Mouse (Mus musculus) stomach, embryonic 14.5 days (tissue): ENCODE measurements around the gene Tfap2c. TPM values are rescaled to one million over a fixed set of nuclear protein-coding genes. Genes with fewer than 3 reads are reported as not detected.

Experiments
- ATAC-seq: fragments of 200-750 bp; cut with Nextera tagmentation; 2 replicates; pipeline ENCODE4 v1.8.0; 2017; ENCODE audit warnings: low read depth, moderate TSS enrichment; ENCODE audit not compliant: insufficient number of reproducible peaks, insufficient read depth, low FRiP score
- H3K27ac ChIP-seq: fragments of 300-500 bp; sonication (generic); 2 replicates; pipeline ENCODE4 v1.5.1; 2014; ENCODE audit warnings: mild to moderate bottlenecking, low read length, moderate library complexity, mixed read lengths
- H3K27me3 ChIP-seq: fragments of 300-500 bp; sonication (generic); 2 replicates; pipeline ENCODE4 v1.6.1; 2014; ENCODE audit warnings: low read length, control low read depth, mixed read lengths; ENCODE audit not compliant: control insufficient read depth, insufficient read depth
- H3K36me3 ChIP-seq: fragments of 300-500 bp; sonication (generic); 2 replicates; pipeline ENCODE4 v1.6.1; 2014; ENCODE audit warnings: mild to moderate bottlenecking, control low read depth, low read length, moderate library complexity, mixed read lengths; ENCODE audit not compliant: control insufficient read depth, insufficient read depth
- H3K4me1 ChIP-seq: fragments of 300-500 bp; sonication (generic); 2 replicates; pipeline ENCODE4 v1.6.1; 2014; ENCODE audit warnings: low read length, control low read depth, mixed read lengths; ENCODE audit not compliant: control insufficient read depth, insufficient read depth
- H3K4me2 ChIP-seq: fragments of 300-500 bp; sonication (generic); replicated peaks from 2 replicates; pipeline ENCODE4 v1.6.1; 2014; ENCODE audit warnings: low read depth, low read length, control low read depth
- H3K4me3 ChIP-seq: fragments of 300-500 bp; sonication (generic); 2 replicates; pipeline ENCODE4 v1.5.1; 2014; ENCODE audit warnings: low read depth, low read length, control low read depth
- H3K9ac ChIP-seq: fragments of 300-500 bp; sonication (generic); replicated peaks from 2 replicates; pipeline ENCODE4 v1.6.1; 2014; ENCODE audit warnings: low read depth, mild to moderate bottlenecking, control low read depth, low read length, moderate library complexity, mixed read lengths
- H3K9me3 ChIP-seq: fragments of 300-500 bp; sonication (generic); 2 replicates; pipeline ENCODE4 v1.6.1; 2016; ENCODE audit warnings: low read depth, low read length, control low read depth; ENCODE audit not compliant: control insufficient read depth
- WGBS: fragments of 180-500 bp; shearing (Covaris S2); extraction: QIAGEN DNeasy Blood & Tissue Kit; methylation state at CpG from one replicate; pipeline ENCODE4 v1.1.7; 2014; 5-methylcytosine and 5-hydroxymethylcytosine counted together
- polyA plus RNA-seq: library from polyadenylated mRNA; unstranded; fragments of >200 nt; fragmentation: Nextera tagmentation; extraction: Ambion mirVana; gene quantifications from 2 replicates; pipeline ENCODE4 v1.2.1, GENCODE M21; 2014

Tfap2c gene
- polyA plus RNA-seq: 5.6 TPM in 2 replicates

DNA sequence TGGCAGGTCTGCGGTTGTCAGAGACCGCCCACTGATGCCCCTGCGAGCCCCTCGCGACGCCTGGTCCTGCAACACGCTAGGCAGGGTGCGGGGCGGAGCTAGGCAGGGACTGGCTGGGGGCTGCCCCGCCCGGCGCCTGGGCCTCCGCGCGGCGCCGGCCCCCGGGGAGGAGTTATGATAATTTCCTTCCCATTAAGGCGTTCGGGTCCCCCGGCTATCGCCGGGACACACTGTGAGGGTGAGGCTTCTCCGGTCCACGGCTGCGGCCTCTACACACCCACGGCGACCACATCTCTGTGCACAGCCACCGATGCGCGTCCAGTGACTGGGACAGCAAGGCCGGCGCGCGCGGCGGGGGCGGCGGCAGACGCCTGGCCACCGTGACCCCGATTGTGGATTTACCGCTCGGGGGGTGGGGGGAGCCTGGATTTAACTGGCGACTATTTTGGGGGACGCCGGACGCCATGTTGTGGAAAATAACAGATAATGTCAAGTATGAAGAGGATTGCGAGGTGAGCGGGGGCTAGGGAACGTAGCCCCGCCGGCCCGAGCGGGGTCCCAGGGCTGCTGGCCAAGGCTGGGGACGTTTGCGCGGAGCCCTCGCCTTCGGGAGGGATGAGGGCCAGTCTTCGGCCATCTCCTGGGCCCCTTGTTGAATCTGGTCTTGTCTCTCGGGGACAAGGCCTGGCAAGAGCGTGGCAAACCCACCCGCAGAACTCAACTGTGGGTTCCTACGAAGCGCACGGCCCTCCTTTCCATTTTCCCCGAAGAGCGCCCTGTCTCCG is at the start of gene Tfap2c:
Tfap2c (plus strand) TSS at position 223 of the 785 bp plus-strand sequence.
- H3K9ac ChIP-seq: 0 out of 2 replicates have a peak within 1 kb of the TSS, but pooled peaks have one; percentile 18
- under 1% methylated on average over 65 of the region's 70 CpGs for WGBS
- peak; percentile 68 for ATAC-seq
- peak within 1 kb of the TSS; percentile 53 for H3K4me2 ChIP-seq
- peaks cover 79% of the 10 kb centered on the region for H3K27me3 ChIP-seq
- peak within 1 kb of the TSS; percentile 31 for H3K4me3 ChIP-seq
- H3K27ac ChIP-seq: no peak within 1 kb of the TSS
- no peaks in the 10 kb centered on the region for H3K36me3 ChIP-seq
- H3K9me3 ChIP-seq: no peaks in the 10 kb centered on the region
- peaks cover 11% of the 10 kb centered on the region; the same call in 1 of the 2 replicates for H3K4me1 ChIP-seq

DNA sequence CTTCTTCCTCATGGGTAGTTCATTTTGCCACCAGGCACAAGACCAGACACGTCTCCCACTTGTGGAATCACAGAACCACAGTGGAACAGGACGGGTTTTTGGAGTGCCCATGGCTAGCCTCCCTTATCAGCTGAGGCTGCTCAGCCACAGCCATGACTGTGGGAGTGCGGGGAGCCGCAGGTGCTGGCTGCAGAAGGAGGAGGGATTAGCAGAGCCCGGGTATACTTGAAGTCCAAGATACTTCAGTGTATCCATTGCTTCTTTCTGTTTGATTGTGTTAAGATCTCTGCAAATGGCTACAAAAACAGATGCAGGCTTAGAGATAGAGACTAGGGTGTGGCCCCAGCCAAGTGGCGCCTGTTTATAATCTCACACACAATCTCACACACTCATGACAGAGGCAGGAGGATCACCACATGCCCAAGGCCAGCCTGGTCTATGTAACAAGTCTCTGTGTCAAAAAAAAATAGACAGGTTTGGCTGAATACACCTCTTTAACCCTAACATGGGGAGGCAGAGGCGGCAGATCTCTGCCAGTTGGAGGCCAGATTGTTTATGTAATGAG is 48.6 kb upstream of the Tfap2c start:
- WGBS: 29% methylated on average over 7 of the region's 7 CpGs

DNA sequence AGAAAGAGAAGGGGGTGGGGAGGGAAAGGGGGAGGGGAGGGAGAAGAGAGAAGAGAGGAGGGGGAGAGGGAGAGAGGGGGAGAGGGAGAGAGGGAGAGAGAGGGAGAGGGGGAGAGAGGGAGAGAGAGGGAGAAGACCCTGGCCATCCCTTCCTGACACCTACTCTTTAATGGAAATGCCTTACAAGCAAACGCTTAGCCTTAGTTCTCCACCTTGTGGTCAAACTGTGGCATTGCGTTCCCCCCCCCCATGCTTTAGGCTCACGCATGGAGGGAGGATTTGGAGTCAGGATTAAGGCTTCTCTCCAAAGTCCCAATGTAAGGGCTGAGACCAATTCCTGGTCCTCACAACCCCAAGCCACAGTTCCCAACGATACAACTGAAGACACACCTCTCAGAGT is 48.1 kb upstream of the Tfap2c start:
- Histone ChIP-seq H3K27me3 (no peaks in the 10 kb centered on the region), H3K36me3 (no peaks in the 10 kb centered on the region), H3K4me3 (no peak overlapping the region), H3K4me1 (peaks cover 6% of the 10 kb centered on the region; the same call in 1 of the 2 replicates), H3K9me3 (no peaks in the 10 kb centered on the region), H3K4me2 (no peak overlapping the region), H3K27ac (no peak overlapping the region), H3K9ac (no peak overlapping the region)
- 13% methylated on average over 4 of the region's 4 CpGs for WGBS
- no peak for ATAC-seq

More for the DNA sequence above, 48.6 kb upstream of the Tfap2c start:
- Histone ChIP-seq H3K4me1 (peaks cover 6% of the 10 kb centered on the region; the same call in 1 of the 2 replicates), H3K4me2 (no peak overlapping the region), H3K36me3 (no peaks in the 10 kb centered on the region), H3K4me3 (no peak overlapping the region), H3K27me3 (no peaks in the 10 kb centered on the region), H3K27ac (no peak overlapping the region), H3K9me3 (no peaks in the 10 kb centered on the region), H3K9ac (no peak overlapping the region)
- ATAC-seq: no peak

DNA sequence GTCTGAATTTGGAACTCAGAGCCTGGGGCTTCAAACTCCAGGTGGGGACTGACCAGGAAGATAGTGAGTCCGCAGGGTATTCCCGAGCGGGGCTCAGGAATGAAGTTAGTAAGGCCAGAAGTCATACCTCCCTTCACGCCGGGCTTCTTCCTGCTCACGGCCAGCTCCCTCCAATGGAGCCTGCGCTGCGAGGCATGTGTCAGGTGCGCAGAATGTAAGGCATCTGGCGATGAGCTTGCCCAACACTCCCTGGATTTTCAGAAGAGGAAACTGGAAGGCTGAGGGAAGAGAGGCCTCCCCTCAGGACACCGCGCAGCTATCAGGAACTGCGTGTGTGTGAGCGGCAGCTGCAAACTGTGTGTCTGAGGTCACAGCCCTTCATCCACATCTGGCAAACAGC is 47.2 kb upstream of the Tfap2c start:
- H3K4me1 ChIP-seq: peaks cover 6% of the 10 kb centered on the region; the same call in 1 of the 2 replicates
- no peak for ATAC-seq
- H3K4me2 ChIP-seq: no peak overlapping the region
- WGBS: 60% methylated on average over 14 of the region's 14 CpGs
- no peaks in the 10 kb centered on the region for H3K27me3 ChIP-seq
- H3K9ac ChIP-seq: no peak overlapping the region
- H3K36me3 ChIP-seq: no peaks in the 10 kb centered on the region
- H3K9me3 ChIP-seq: no peaks in the 10 kb centered on the region
- no peak overlapping the region for H3K27ac ChIP-seq
- no peak overlapping the region for H3K4me3 ChIP-seq

DNA sequence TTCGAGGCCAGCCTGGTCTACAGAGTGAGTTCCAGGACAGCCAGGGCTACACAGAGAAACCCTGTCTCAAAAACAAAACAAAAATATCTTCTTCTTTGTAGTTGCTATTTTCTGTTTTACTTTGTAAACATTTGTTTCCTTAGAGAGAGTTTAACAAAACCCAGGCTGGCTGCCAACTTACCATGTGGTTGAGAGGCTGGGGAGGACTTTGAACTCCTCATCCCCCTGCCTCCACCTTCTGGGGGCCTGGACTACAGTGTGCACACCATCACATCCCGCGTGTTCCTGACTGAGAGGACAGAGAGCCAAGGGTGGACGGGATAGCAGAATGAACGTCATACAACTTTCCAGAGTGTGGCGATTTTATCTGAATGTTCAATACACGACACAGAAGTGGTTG is 43.3 kb upstream of the Tfap2c start:
- Histone ChIP-seq H3K27me3 (no peaks in the 10 kb centered on the region), H3K4me2 (no peak overlapping the region), H3K9me3 (no peaks in the 10 kb centered on the region), H3K27ac (no peak overlapping the region), H3K4me3 (no peak overlapping the region), H3K4me1 (peaks cover 6% of the 10 kb centered on the region; the same call in 1 of the 2 replicates), H3K9ac (no peak overlapping the region), H3K36me3 (no peaks in the 10 kb centered on the region)
- no peak for ATAC-seq
- WGBS: 86% methylated on average over 7 of the region's 7 CpGs

DNA sequence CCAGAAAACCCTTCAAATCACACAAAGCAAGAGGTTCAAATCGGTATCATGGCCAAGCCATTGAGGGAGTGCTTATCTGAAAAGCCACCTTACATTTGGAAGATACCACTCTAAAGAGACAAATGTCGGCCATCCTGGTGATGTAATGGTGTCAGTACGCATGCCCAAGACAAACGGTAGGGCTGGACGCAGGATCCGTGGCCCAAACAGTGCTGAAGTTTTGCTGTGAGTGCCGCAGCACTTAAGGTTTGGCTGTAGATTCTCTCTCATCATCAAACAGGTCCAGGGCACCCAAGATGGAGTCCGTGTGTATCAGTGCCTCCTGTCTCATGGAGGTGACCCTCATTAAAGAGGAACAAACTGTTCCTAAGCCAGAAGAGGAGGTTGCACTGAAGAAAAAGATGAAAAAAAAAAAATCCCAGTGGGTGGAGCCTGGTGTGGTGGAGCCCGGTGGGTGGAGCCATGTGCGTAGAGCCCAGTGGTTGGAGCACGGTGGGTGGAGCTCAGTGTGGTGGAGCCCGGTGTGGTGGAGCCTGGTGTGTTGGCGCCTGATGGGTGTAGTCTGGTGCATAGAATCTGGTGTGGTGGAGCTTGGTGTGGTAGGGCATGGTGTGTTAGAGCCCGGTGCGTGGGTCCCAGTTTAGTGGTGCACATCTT is 39.2 kb upstream of the Tfap2c start:
- no peak overlapping the region for H3K4me2 ChIP-seq
- no peaks in the 10 kb centered on the region for H3K27me3 ChIP-seq
- no peaks in the 10 kb centered on the region for H3K9me3 ChIP-seq
- no peak overlapping the region for H3K9ac ChIP-seq
- H3K27ac ChIP-seq: no peak overlapping the region
- no peak for ATAC-seq
- no peaks in the 10 kb centered on the region for H3K36me3 ChIP-seq
- no peaks in the 10 kb centered on the region for H3K4me1 ChIP-seq
- WGBS: 86% methylated on average over 15 of the region's 15 CpGs
- H3K4me3 ChIP-seq: no peak overlapping the region

DNA sequence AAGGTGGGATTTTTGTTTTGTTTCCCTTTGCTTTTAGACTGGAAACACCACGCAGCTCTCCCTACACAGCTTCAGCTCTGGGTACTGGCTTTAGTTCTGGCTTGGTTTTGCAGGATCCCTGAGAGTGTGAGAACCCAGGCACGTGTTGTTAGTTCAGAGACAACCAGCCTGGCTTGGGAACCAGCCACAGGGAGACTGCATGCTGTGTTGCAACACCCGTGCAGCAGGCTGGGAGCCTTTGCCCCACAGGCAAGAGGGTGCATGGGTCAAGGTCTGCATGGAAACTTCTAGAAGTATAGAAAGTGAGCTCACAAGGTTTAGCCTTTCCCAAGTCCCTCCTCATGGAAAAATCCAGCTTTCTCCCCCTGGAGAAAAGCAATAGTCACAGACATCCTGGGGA is 38.5 kb upstream of the Tfap2c start:
- Histone ChIP-seq H3K4me3 (no peak overlapping the region), H3K9me3 (no peaks in the 10 kb centered on the region), H3K27me3 (no peaks in the 10 kb centered on the region), H3K36me3 (no peaks in the 10 kb centered on the region), H3K27ac (no peak overlapping the region), H3K9ac (no peak overlapping the region), H3K4me2 (no peak overlapping the region), H3K4me1 (no peaks in the 10 kb centered on the region)
- 52% methylated on average over 3 of the region's 3 CpGs for WGBS
- ATAC-seq: no peak

DNA sequence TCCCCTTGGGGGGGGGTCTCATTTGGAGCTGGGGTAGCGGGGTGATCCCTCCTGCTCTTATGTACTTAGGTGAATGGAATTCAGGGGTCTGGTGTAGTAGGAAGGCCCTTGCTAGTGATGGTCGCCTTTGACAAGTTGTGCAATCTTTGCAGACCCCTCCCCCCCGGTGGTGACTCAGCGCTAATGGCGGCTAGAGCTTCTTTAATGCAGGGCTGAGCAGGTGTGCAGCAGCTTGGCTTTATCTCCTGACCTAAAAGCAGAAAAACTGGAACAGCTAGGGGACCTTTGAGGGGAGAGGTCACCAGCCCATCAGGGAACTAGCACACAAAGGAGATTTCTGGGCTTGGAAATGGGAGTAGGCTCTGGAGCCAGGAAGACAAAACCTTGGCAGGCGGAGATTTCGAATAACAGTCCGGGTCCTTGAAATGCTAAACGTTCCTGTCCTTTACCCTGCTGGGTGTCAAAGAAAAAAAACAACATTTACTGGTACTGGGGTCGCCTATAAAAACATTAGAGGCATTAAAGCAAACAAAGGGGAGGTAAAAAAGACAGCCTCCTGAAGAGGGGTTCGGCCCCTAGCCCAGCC is 32.9 kb upstream of the Tfap2c start:
- no peak overlapping the region for H3K9ac ChIP-seq
- no peak overlapping the region for H3K27ac ChIP-seq
- no peaks in the 10 kb centered on the region for H3K36me3 ChIP-seq
- H3K4me2 ChIP-seq: no peak overlapping the region
- WGBS: 27% methylated on average over 11 of the region's 11 CpGs
- H3K4me1 ChIP-seq: no peaks in the 10 kb centered on the region
- H3K27me3 ChIP-seq: no peaks in the 10 kb centered on the region
- ATAC-seq: no peak
- no peaks in the 10 kb centered on the region for H3K9me3 ChIP-seq
- no peak overlapping the region for H3K4me3 ChIP-seq
